Mouse (Mus musculus) megakaryocyte, adult 5-6 weeks (primary cell): ENCODE measurements at regions not wholly inside any gene's neighbourhood (a gene's known extent, or its start where the extent isn't known, plus 50 kb on each side); places are given as distances from the start of the nearest gene placed in this dataset.
A peak's percentile ranks its signal among the peaks of the same experiment; 100 is the strongest.

Source experiments
- ATAC-seq: 2 replicates; pipeline ENCODE4 v1.8.0; 2016; ENCODE audit warnings: mild to moderate bottlenecking, inconsistent platforms; ENCODE audit not compliant: poor library complexity, severe bottlenecking

- no peak for ATAC-seq
Observed at GRCm38 (mm10) chr2:166408806-166409205, 253.3 kb upstream of the Sulf2 start.

DNA sequence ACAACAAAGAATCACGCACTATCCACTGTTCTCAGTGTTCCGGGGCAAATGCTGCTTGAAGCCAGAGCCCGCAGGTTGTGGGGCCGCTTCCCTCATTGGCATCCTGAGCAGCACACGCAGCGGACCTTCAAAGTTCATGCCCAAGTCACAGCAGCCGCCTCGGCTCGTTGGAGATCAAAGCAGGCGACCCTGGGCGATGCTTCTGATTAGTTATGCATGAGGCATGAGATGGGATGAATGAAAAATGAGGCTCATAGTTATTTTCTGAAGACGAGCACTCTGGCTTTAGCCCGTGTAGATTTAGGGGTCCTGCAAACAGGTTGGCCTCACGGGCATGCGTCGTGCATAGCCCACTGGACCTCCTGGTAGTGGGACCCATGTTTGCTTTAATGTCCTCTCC lies 252.5 kb upstream of the Sulf2 start:
- no peak for ATAC-seq

- no peak for ATAC-seq
Observed at GRCm38 (mm10) chr2:166406826-166407225, 251.4 kb upstream of the Sulf2 start.

- ATAC-seq, result no peak
Observed at GRCm38 (mm10) chr2:166403319-166403718, 247.9 kb upstream of the Sulf2 start.

- no peak for ATAC-seq
Observed at GRCm38 (mm10) chr2:166401860-166402259, 246.4 kb upstream of the Sulf2 start.

DNA sequence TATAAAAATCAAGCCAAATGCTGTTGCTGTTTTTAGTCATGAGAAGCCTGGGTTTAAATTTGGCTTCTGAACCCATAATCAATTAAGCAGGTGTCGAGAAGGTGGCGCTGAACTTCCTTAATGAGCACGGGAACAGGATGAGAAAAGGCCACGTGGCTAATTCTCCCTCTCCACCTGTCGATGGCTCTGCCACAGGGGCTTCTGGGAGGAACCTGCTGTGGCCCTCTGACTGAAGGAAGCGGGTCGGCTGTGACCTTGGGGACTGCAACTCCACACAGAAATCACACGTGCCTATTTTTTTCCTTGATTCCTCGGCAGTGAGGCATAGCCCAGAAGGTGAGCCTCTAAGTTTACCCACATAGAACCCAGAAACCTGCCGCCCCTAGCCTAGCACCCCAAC lies 244.8 kb upstream of the Sulf2 start:
- no peak for ATAC-seq

- ATAC-seq, result peak; percentile 45; the same call in 1 of the 2 replicates
Observed at GRCm38 (mm10) chr2:166399140-166399830, 243.8 kb upstream of the Sulf2 start.

DNA sequence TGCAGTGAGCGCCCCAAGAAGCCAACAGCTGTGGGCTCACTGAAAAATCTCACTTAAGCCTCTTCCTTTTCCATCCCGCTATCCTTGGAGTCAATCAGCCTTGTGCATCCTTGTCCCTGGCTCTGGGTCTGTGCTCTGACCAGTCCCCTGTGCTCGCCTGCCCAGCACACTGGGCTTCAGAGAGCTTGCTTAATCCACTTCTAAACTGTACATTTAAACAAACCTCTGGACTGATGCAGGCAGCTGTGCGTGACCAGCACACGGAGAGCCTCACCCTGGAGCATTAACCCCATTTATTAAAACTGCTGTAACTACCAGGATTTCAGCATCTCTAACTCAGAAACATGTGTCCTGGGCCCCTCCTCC lies 243.3 kb upstream of the Sulf2 start:
- no peak for ATAC-seq

GRCm38 (mm10) chr2:166398156-166398555 lies 242.7 kb upstream of the Sulf2 start:
- ATAC-seq, result no peak

DNA sequence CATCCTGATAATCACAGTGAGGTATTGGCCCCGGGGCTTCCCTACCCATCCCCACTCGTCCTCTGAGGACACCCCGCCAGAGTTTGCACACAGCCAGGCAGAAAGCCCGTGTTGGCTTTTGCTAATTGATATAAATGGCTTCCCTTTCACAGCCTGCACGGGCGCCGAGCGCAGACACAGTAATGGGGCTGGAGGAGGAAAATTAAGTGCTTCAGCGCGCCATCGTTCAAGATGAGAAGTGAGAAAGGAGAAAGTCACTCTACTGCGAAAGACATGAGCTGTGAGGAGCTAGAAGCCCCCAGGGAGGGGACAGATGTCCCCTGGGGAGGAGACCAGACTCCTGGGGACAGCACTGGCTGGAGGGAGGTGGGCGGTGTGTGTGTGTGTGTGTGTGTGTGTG lies 239.2 kb upstream of the Sulf2 start:
- no peak for ATAC-seq

- no peak for ATAC-seq
Observed at GRCm38 (mm10) chr2:166391176-166391575, 235.7 kb upstream of the Sulf2 start.

GRCm38 (mm10) chr2:166388050-166388449 lies 232.6 kb upstream of the Sulf2 start:
- ATAC-seq, result no peak

DNA sequence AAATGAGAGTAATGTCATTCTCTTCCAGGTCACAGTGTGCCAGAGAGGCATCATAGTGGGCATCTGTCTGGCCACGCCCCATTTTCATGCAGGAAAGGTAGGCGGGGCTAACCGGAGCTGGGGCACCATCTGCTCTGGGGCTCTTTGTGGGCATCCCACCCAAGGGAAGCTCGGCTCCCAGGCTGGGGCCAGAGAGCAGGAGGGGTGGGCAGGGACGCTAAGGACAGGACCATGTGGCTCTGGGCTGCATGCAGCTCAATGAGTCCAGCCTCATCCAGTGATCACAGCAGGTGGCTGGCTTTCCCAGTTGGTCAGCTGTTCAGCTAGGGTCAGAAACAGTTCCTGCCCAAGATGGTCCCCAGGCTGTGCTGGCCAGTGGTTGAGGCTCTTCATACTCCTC lies 231.4 kb upstream of the Sulf2 start:
- ATAC-seq, result no peak

DNA sequence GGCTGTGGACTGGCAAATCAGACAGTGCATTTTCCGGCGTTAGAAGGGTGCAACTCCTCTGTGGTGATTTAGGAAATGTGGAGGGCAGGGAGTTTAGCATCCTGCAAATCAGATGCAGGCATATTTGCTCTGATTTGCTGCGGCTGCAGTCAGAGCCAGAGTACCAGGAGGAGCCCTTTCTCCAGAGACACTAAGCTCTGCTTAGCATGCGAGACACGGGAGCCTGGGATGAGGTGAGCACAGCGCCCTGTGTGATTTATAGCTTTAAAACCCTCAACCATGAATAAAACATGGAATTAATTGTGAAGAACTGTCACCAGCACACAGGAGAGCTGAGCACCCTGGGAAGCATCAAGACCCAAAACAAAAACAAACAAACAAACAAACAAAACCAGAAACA lies 229.1 kb upstream of the Sulf2 start:
- no peak for ATAC-seq

DNA sequence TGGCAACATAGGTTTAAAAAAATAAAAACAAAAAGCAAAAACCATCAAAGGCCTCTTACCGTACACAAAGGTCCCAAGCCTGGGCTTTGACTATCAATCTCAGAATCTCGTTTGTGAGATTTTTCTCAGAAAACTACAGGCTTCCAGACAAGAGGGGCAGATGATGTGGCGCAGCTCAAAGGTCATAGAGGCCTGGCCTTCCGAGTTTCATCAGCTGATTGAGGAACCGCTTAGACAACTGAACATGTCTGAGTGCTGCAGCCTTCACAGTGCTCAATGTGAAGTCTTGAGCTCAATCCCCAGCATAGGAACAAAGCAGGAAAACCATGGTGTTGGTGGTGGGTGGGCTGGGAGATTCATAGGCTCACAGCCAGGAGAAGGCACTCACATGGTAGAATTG lies 227.9 kb upstream of the Sulf2 start:
- ATAC-seq, result no peak

- no peak for ATAC-seq
Observed at GRCm38 (mm10) chr2:166382180-166382579, 226.7 kb upstream of the Sulf2 start.

- ATAC-seq, result no peak
Observed at GRCm38 (mm10) chr2:166380854-166381253, 225.4 kb upstream of the Sulf2 start.

DNA sequence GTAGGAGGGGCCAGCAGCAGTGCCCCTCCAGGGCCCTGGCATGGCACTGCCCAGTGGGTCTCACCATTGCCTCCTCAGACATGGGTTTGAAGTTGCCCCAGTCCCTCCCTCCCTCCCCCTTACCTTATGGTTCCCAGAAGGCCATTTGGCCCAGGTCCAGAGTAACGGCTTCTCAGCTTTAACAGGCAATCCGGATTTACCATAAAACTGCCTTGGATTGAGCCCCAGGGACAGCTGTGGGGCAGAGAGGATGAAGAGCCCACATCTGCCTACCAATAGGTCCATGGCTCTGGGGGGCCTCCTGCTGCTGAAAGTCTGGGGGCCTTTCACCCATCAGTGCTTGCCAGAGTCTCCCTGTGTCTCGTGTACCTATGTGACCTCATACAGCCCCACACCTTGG lies 222.9 kb upstream of the Sulf2 start:
- no peak for ATAC-seq

GRCm38 (mm10) chr2:166377329-166377728 lies 221.9 kb upstream of the Sulf2 start:
- ATAC-seq, result no peak

GRCm38 (mm10) chr2:166375639-166376038 lies 220.2 kb upstream of the Sulf2 start:
- no peak for ATAC-seq

DNA sequence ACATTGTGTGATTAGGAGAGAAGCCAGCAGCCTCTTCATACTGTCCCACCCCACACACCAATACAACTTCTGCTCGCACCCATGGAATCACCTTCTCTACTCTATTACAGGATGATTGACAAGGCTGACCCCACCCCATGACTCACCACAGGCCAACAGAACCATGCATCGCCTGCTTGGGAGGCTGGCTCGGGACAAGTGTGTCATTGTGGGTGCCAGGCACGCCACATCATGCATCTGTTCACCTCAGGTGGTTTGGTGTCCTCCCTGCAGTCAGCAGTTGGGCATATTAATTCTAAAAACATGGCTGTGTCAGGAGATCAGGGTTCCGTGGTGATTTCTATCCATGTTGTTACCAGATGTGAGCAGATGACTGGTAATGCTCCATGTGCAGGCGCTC lies 215.3 kb upstream of the Sulf2 start:
- ATAC-seq, result no peak

GRCm38 (mm10) chr2:166361645-166362044 lies 206.2 kb upstream of the Sulf2 start:
- no peak for ATAC-seq

DNA sequence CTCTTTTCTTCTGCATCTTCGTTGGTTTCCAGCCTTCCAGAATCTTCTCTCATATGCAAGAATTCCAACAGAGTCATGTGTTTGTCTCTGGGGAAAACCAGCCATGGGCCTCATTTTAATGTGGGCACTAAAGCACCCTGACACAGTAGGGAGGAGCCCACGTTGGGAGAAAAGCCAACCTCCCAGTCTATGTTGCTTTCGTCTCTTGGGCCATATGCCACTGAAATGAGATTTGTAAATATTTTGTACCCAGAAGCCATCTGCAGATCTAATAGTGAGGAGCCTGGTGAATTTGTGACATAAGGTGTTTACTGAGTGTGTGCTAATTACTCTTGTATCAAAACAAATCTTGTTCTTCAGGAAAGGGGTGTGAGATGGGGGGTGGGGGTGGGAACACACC lies 205.3 kb upstream of the Sulf2 start:
- ATAC-seq, result no peak
